Mouse (Mus musculus): ENCODE measurements around the gene Alk. TPM values are rescaled to one million over a fixed set of nuclear protein-coding genes. Genes with fewer than 3 reads are reported as not detected.

Alk gene
- total and polyA plus RNA-seq, 3 experiments: not detected

GRCm38 (mm10) chr17:72144461-72144860 is 460.0 kb downstream of the Alk start:
- Histone ChIP-seq H3K27ac (ENCODE audit: control insufficient read depth, low read depth, low read length) (no peak overlapping the region), H3K36me3 (ENCODE audit: control insufficient read depth in 1 of 2, insufficient read depth in 2 of 2, low read length in 2 of 2) (no peaks in the 10 kb centered on the region), H3K9me3 (replicated peaks; ENCODE audit: insufficient read depth, low read length) (no peaks in the 10 kb centered on the region), H3K9ac (ENCODE audit: control insufficient read depth, low read depth, low read length, poor library complexity, severe bottlenecking) (no peak overlapping the region), H3K27me3 (ENCODE audit: control insufficient read depth in 1 of 2, insufficient read depth in 2 of 2, low read length in 2 of 2) (no peaks in the 10 kb centered on the region), H3K4me1 (ENCODE audit: control insufficient read depth in 1 of 2, insufficient read depth in 2 of 2, low read length in 2 of 2) (no peaks in the 10 kb centered on the region), H3K4me3 (ENCODE audit: control insufficient read depth in 1 of 2, insufficient read depth in 1 of 2, low read depth in 2 of 2, low read length in 2 of 2) (no peak overlapping the region), H3K79me2 (ENCODE audit: control insufficient read depth, insufficient read depth, low read length, poor library complexity) (no peaks in the 10 kb centered on the region)
- DNase-seq (ENCODE audit: low read depth, low spot score): no peak
- TF ChIP-seq ZNF384 (IDR thresholded peaks at IDR 0.05; ENCODE audit: low read depth, low read length): no peak
- TF ChIP-seq MYC (IDR thresholded peaks at IDR 0.05; ENCODE audit: low read depth, low read length): no peak
- no peak for TF ChIP-seq EP300 (IDR thresholded peaks at IDR 0.05; ENCODE audit: low read depth in 1 of 2, low read length in 2 of 2)
- no peak for TF ChIP-seq MEF2A (IDR thresholded peaks at IDR 0.05; ENCODE audit: extremely low read depth, insufficient replicate concordance, low read depth, low read length, poor library complexity, severe bottlenecking)
- no peak for TF ChIP-seq POLR2A (IDR thresholded peaks at IDR 0.05; ENCODE audit: control insufficient read depth in 1 of 2, insufficient read depth in 1 of 2, low read depth in 1 of 2, low read length in 2 of 2, poor library complexity in 1 of 2)
- no peak for TF ChIP-seq MAZ (IDR thresholded peaks at IDR 0.05; ENCODE audit: low read depth, low read length)
- TF ChIP-seq TCF12 (IDR thresholded peaks at IDR 0.05; ENCODE audit: low read depth, low read length): no peak
- TF ChIP-seq ZKSCAN1 (IDR thresholded peaks at IDR 0.05; ENCODE audit: low read depth, low read length): no peak
- no peak for TF ChIP-seq MAFK (IDR thresholded peaks at IDR 0.05; ENCODE audit: borderline replicate concordance, low read depth, low read length)
- no peak for TF ChIP-seq MAX (IDR thresholded peaks at IDR 0.05; ENCODE audit: low read length)
- TF ChIP-seq SMC3 (IDR thresholded peaks at IDR 0.05; ENCODE audit: low read depth, low read length): no peak
- TF ChIP-seq CTCF (IDR thresholded peaks at IDR 0.05 in 2 of 3, conservative IDR thresholded peaks at IDR 0.05 in 1 of 3; ENCODE audit: control insufficient read depth in 1 of 3, insufficient read depth in 1 of 3, low read depth in 2 of 3, low read length in 3 of 3, poor library complexity in 1 of 3, severe bottlenecking in 1 of 3): no peak
- no peak for TF ChIP-seq ELF1 (IDR thresholded peaks at IDR 0.05; ENCODE audit: low read depth, low read length)
- no peak for TF ChIP-seq MYB (IDR thresholded peaks at IDR 0.05; ENCODE audit: low read depth, low read length)
- TF ChIP-seq USF2 (IDR thresholded peaks at IDR 0.05; ENCODE audit: borderline replicate concordance in 1 of 2, insufficient read depth in 1 of 2, low read depth in 1 of 2, low read length in 2 of 2): no peak
- TF ChIP-seq GATA1 (IDR thresholded peaks at IDR 0.05; ENCODE audit: low read depth, low read length): no peak
- TF ChIP-seq POLR2AphosphoS2 (IDR thresholded peaks at IDR 0.05; ENCODE audit: low read length): no peak

DNA sequence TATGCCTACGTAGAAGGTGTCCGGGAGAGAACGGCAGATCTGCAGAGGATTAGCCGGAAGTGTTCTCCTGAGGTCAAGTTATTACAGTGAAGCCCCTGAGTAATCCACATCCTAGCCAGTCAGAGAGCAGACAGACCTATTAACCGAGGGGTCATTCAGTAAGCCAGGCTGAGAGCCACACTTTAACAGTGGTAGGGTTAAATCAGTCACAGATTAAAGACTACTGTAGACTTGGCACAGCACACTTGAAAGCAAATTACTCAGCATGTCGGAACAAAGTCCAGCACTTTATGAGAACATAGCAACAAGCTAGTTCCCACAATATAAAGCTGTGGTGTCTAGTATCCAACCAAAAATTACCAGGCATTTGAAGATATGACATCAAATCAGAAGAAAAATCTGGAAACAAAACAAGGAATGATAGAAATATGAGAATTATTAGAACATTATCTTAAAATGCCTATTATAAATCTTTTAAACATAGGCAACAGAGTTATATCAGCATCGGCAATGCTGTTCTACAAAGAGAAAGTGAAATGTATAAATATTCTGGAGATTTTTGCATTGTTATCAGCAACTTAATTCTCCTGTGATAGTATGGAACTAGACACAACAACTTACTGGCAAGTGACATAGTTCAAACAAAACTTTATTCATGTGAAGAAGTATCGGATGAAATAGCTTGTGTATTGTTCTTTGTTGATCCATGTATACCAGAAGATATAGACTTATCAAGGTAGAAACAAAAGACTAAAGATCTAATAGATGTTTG is 472.1 kb downstream of the Alk start:
- no peaks in the 10 kb centered on the region for H3K79me2 ChIP-seq (ENCODE audit: control insufficient read depth, insufficient read depth, low read length, poor library complexity)
- H3K9me3 ChIP-seq (replicated peaks; ENCODE audit: insufficient read depth, low read length): no peaks in the 10 kb centered on the region
- no peak overlapping the region for H3K4me3 ChIP-seq (ENCODE audit: control insufficient read depth in 1 of 2, insufficient read depth in 1 of 2, low read depth in 2 of 2, low read length in 2 of 2)
- no peaks in the 10 kb centered on the region for H3K4me1 ChIP-seq (ENCODE audit: control insufficient read depth in 1 of 2, insufficient read depth in 2 of 2, low read length in 2 of 2)
- no peaks in the 10 kb centered on the region for H3K36me3 ChIP-seq (ENCODE audit: control insufficient read depth in 1 of 2, insufficient read depth in 2 of 2, low read length in 2 of 2)
- no peak overlapping the region for H3K27ac ChIP-seq (ENCODE audit: control insufficient read depth, low read depth, low read length)
- H3K9ac ChIP-seq (ENCODE audit: control insufficient read depth, low read depth, low read length, poor library complexity, severe bottlenecking): no peak overlapping the region
- no peak for DNase-seq (ENCODE audit: low read depth, low spot score)
- TF ChIP-seq USF2 (IDR thresholded peaks at IDR 0.05; ENCODE audit: borderline replicate concordance in 1 of 2, insufficient read depth in 1 of 2, low read depth in 1 of 2, low read length in 2 of 2) (no peak), TAL1 (IDR thresholded peaks at IDR 0.05; ENCODE audit: low read length) (no peak), POLR2A (IDR thresholded peaks at IDR 0.05; ENCODE audit: control insufficient read depth in 1 of 2, insufficient read depth in 1 of 2, low read depth in 1 of 2, low read length in 2 of 2, poor library complexity in 1 of 2) (no peak), MYC (IDR thresholded peaks at IDR 0.05; ENCODE audit: low read depth, low read length) (no peak), ETS1 (IDR thresholded peaks at IDR 0.05; ENCODE audit: low read depth, low read length) (no peak), MAFK (IDR thresholded peaks at IDR 0.05; ENCODE audit: borderline replicate concordance, low read depth, low read length) (no peak), POLR2AphosphoS2 (IDR thresholded peaks at IDR 0.05; ENCODE audit: low read length) (no peak), SIN3A (IDR thresholded peaks at IDR 0.05; ENCODE audit: low read length) (no peak), CHD2 (IDR thresholded peaks at IDR 0.05; ENCODE audit: low read length) (no peak), POLR2AphosphoS5 (IDR thresholded peaks at IDR 0.05; ENCODE audit: borderline replicate concordance, low read depth, low read length) (no peak), CTCF (IDR thresholded peaks at IDR 0.05 in 2 of 3, conservative IDR thresholded peaks at IDR 0.05 in 1 of 3; ENCODE audit: control insufficient read depth in 1 of 3, insufficient read depth in 1 of 3, low read depth in 2 of 3, low read length in 3 of 3, poor library complexity in 1 of 3, severe bottlenecking in 1 of 3) (no peak), BHLHE40 (IDR thresholded peaks at IDR 0.05; ENCODE audit: borderline replicate concordance, low read depth, low read length) (no peak), JUND (IDR thresholded peaks at IDR 0.05; ENCODE audit: low read depth, low read length) (no peak), ZC3H11A (IDR thresholded peaks at IDR 0.05; ENCODE audit: low read depth, low read length) (no peak), MXI1 (IDR thresholded peaks at IDR 0.05; ENCODE audit: low read depth, low read length) (no peak)
- no peaks in the 10 kb centered on the region for H3K27me3 ChIP-seq (ENCODE audit: control insufficient read depth in 1 of 2, insufficient read depth in 2 of 2, low read length in 2 of 2)

Data from MEL (cell line).